Mouse (Mus musculus) midbrain, embryonic 12.5 days (tissue): Measurements from ENCODE around the gene Mmp11. TPM values are rescaled to one million over a fixed set of nuclear protein-coding genes. Genes with fewer than 3 reads are reported as not detected.
"Not testable (repeated sequence)": the region's sequence is repeated elsewhere in the genome, so short reads cannot be mapped to it uniquely, and the experiment has no call there.

ENCODE experiments used
- ATAC-seq: fragments of 200-750 bp; cut with Nextera tagmentation; 2 replicates; pipeline ENCODE4 v1.8.0; 2017; ENCODE audit warnings: low read depth, moderate TSS enrichment, moderate library complexity; ENCODE audit not compliant: low FRiP score
- H3K27ac ChIP-seq: fragments of 300-500 bp; sonication (generic); replicated peaks from 2 replicates; pipeline ENCODE4 v1.5.1; 2016; ENCODE audit warnings: mild to moderate bottlenecking
- H3K27me3 ChIP-seq: fragments of 300-500 bp; sonication (generic); 2 replicates; pipeline ENCODE4 v1.6.1; 2016; ENCODE audit warnings: mild to moderate bottlenecking
- H3K36me3 ChIP-seq: fragments of 300-500 bp; sonication (generic); 2 replicates; pipeline ENCODE4 v1.6.1; 2016
- H3K4me1 ChIP-seq: fragments of 300-500 bp; sonication (generic); 2 replicates; pipeline ENCODE4 v1.6.1; 2016
- H3K4me2 ChIP-seq: fragments of 300-500 bp; sonication (generic); replicated peaks from 2 replicates; pipeline ENCODE4 v1.6.1; 2016; ENCODE audit warnings: mild to moderate bottlenecking, moderate library complexity
- H3K4me3 ChIP-seq: fragments of 300-500 bp; sonication (generic); 2 replicates; pipeline ENCODE4 v1.5.1; 2016; ENCODE audit warnings: mild to moderate bottlenecking
- H3K9ac ChIP-seq: fragments of 300-500 bp; sonication (generic); replicated peaks from 2 replicates; pipeline ENCODE4 v1.6.1; 2016; ENCODE audit warnings: mild to moderate bottlenecking, moderate library complexity
- H3K9me3 ChIP-seq: fragments of 300-500 bp; sonication (generic); 2 replicates; pipeline ENCODE4 v1.6.1; 2016; ENCODE audit warnings: mild to moderate bottlenecking
- WGBS: fragments of 180-500 bp; shearing (Covaris S2); methylation state at CpG from one replicate; pipeline ENCODE4 v1.1.7; 2016; 5-methylcytosine and 5-hydroxymethylcytosine counted together
- polyA plus RNA-seq: library from polyadenylated mRNA; unstranded; fragments of >200 nt; fragmentation: Nextera tagmentation; extraction: Ambion mirVana; gene quantifications from 2 replicates; pipeline ENCODE4 v1.2.1, GENCODE M21; 2016

Gene Mmp11
- polyA plus RNA-seq, 1 experiment from 2014 or later, result 44.0 TPM

- 82% methylated on average over 5 of the region's 5 CpGs for WGBS
- ATAC-seq, H3K4me1 ChIP-seq, H3K4me3 ChIP-seq, H3K4me2 ChIP-seq, H3K27me3 ChIP-seq, H3K27ac ChIP-seq, H3K9me3 ChIP-seq, H3K9ac ChIP-seq, H3K36me3 ChIP-seq: not testable (repeated sequence)
These were observed 48.8 kb downstream of the Mmp11 start for GRCm38 (mm10) chr10:75887504-75887903.

- ATAC-seq, result no peak
- H3K36me3 ChIP-seq, result no peaks in the 10 kb centered on the region
These were observed 51.6 kb downstream of the Mmp11 start for GRCm38 (mm10) chr10:75884742-75885141.

GRCm38 (mm10) chr10:75883232-75883552 lies 53.1 kb downstream of the Mmp11 start:
- peak; percentile 82 for ATAC-seq
- Histone ChIP-seq H3K4me2 (peak overlapping the region; percentile 32), H3K36me3 (no peaks in the 10 kb centered on the region), H3K9me3 (no peaks in the 10 kb centered on the region), H3K4me1 (peaks cover 25% of the 10 kb centered on the region), H3K4me3 (no peak overlapping the region), H3K27ac (no peak overlapping the region), H3K27me3 (no peaks in the 10 kb centered on the region), H3K9ac (no peak overlapping the region)
- under 1% methylated on average over 10 of the region's 10 CpGs for WGBS

More at GRCm38 (mm10) chr10:75884742-75885141, 51.6 kb downstream of the Mmp11 start:
- H3K9ac ChIP-seq, result no peak overlapping the region
- no peak overlapping the region for H3K4me2 ChIP-seq
- H3K4me3 ChIP-seq, result no peak overlapping the region
- peaks cover 25% of the 10 kb centered on the region for H3K4me1 ChIP-seq
- no peak overlapping the region for H3K27ac ChIP-seq
- H3K27me3 ChIP-seq, result no peaks in the 10 kb centered on the region
- H3K9me3 ChIP-seq, result no peaks in the 10 kb centered on the region
- WGBS, result 96% methylated on average over 8 of the region's 8 CpGs

- Histone ChIP-seq H3K9ac (no peak overlapping the region), H3K4me2 (peak overlapping the region; percentile 32), H3K4me3 (no peak overlapping the region), H3K36me3 (no peaks in the 10 kb centered on the region), H3K27ac (no peak overlapping the region), H3K27me3 (no peaks in the 10 kb centered on the region), H3K4me1 (peaks cover 25% of the 10 kb centered on the region), H3K9me3 (no peaks in the 10 kb centered on the region)
- 6% methylated on average over 15 of the region's 15 CpGs for WGBS
- peak; percentile 58 for ATAC-seq
These were observed 53.7 kb downstream of the Mmp11 start for GRCm38 (mm10) chr10:75882433-75883231.

- Histone ChIP-seq H3K36me3 (no peaks in the 10 kb centered on the region), H3K4me2 (peak overlapping the region; percentile 23), H3K9me3 (no peaks in the 10 kb centered on the region), H3K27me3 (no peaks in the 10 kb centered on the region), H3K4me1 (peaks cover 25% of the 10 kb centered on the region), H3K4me3 (no peak overlapping the region), H3K9ac (no peak overlapping the region), H3K27ac (peak overlapping the region; percentile 22; the same call in 1 of the 2 replicates)
- WGBS, result 15% methylated on average over 20 of the region's 20 CpGs
- peak; percentile 45; the same call in 1 of the 2 replicates for ATAC-seq
These were observed 54.5 kb downstream of the Mmp11 start for GRCm38 (mm10) chr10:75881578-75882432.

GRCm38 (mm10) chr10:75880771-75881577 lies 55.3 kb downstream of the Mmp11 start:
- Histone ChIP-seq H3K4me3 (no peak overlapping the region), H3K9ac (no peak overlapping the region), H3K4me2 (no peak overlapping the region), H3K36me3 (no peaks in the 10 kb centered on the region), H3K9me3 (no peaks in the 10 kb centered on the region), H3K27me3 (no peaks in the 10 kb centered on the region), H3K27ac (peak overlapping the region; percentile 22; the same call in 1 of the 2 replicates), H3K4me1 (peaks cover 25% of the 10 kb centered on the region)
- 67% methylated on average over 6 of the region's 6 CpGs for WGBS
- ATAC-seq, result no peak

GRCm38 (mm10) chr10:75880351-75880750 lies 55.9 kb downstream of the Mmp11 start:
- Histone ChIP-seq H3K9me3 (no peaks in the 10 kb centered on the region), H3K4me3 (no peak overlapping the region), H3K27ac (no peak overlapping the region), H3K4me2 (no peak overlapping the region), H3K4me1 (peaks cover 25% of the 10 kb centered on the region), H3K27me3 (no peaks in the 10 kb centered on the region), H3K36me3 (no peaks in the 10 kb centered on the region), H3K9ac (no peak overlapping the region)
- ATAC-seq, result no peak
- WGBS, result 96% methylated on average over 10 of the region's 10 CpGs

GRCm38 (mm10) chr10:75878836-75879235 lies 57.5 kb downstream of the Mmp11 start:
- no peaks in the 10 kb centered on the region for H3K9me3 ChIP-seq
- H3K36me3 ChIP-seq, result no peaks in the 10 kb centered on the region
- peaks cover 28% of the 10 kb centered on the region for H3K4me1 ChIP-seq
- H3K4me2 ChIP-seq, result no peak overlapping the region
- no peak overlapping the region for H3K4me3 ChIP-seq
- H3K27me3 ChIP-seq, result no peaks in the 10 kb centered on the region
- H3K27ac ChIP-seq, result no peak overlapping the region
- no peak overlapping the region for H3K9ac ChIP-seq
- no peak for ATAC-seq
- 90% methylated on average over 3 of the region's 3 CpGs for WGBS

GRCm38 (mm10) chr10:75873543-75874170 lies 62.6 kb downstream of the Mmp11 start:
- peak; percentile 5; the same call in 1 of the 2 replicates for ATAC-seq
- H3K9me3 ChIP-seq, result no peaks in the 10 kb centered on the region
- peak overlapping the region; percentile 55 for H3K4me2 ChIP-seq
- peak overlapping the region; percentile 37 for H3K9ac ChIP-seq
- peak overlapping the region; percentile 25 for H3K4me3 ChIP-seq
- 6% methylated on average over 10 of the region's 10 CpGs for WGBS
- H3K4me1 ChIP-seq, result peaks cover 15% of the 10 kb centered on the region
- no peaks in the 10 kb centered on the region for H3K27me3 ChIP-seq
- H3K27ac ChIP-seq, result peak overlapping the region; percentile 81
- H3K36me3 ChIP-seq, result no peaks in the 10 kb centered on the region
